Mouse (Mus musculus): Measurements from ENCODE around the gene Cdc42ep4. TPM values are rescaled to one million over a fixed set of nuclear protein-coding genes. Genes with fewer than 3 reads are reported as not detected.
A peak's percentile ranks its signal among the peaks of the same experiment; 100 is the strongest.

Cdc42ep4 gene
- total RNA-seq, 2 experiments from 2014 or later, result 35.4 to 43.3 TPM

GRCm38 (mm10) chr11:113752685-113753430 lies 1.2 kb upstream of the Cdc42ep4 start:
- no peak for DNase-seq (ENCODE audit: low spot score in 2 of 2)
- intact Hi-C loops (cut with DNase I), result loop anchor here (5.0 kb wide), 1 partner anchor 41 kb away; the partner anchor contains the start of gene Cpsf4l

DNA sequence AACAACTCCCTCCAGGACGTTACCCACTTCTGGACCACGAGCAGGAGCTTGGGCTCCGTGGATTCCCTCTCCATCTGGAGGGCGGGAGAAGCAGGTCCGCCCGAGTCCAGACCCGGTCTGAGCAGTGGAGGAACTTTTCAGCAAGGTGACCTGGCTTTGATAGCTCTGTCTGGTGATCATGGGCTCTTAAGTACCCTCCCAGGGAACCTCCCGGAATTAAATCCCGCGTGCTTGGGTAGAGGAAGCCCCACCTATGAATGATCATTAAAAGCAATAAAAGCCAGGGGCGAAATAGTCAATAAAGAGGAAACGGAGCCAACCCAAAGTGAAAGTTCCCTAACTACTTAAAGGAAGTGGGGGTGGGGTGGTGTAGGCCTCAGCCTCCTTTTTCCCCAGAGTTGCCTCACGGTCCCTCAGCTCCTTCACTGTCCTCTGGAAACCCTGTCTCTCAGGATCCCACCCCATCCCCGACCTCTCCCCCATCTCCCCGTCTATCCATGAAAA lies 529 bp upstream of the Cdc42ep4 start:
- intact Hi-C loops (cut with DNase I), result loop anchor here (5.0 kb wide), 1 partner anchor 40 kb away; the partner anchor contains the start of gene Cpsf4l
- no peak for DNase-seq (ENCODE audit: low spot score in 2 of 2)

GRCm38 (mm10) chr11:113750571-113751483 lies 854 bp downstream of the Cdc42ep4 start:
- intact Hi-C loops (cut with DNase I), result loop anchor here (2.0 to 5.0 kb wide), 2 partner anchors 39 to 60 kb away; partner anchors contain the start of gene Cpsf4l
- DNase-seq (ENCODE audit: low spot score in 2 of 2), result peak; percentile 38 to 48

- no peak for DNase-seq (ENCODE audit: low spot score in 2 of 2)
These were observed 1.8 kb downstream of the Cdc42ep4 start for GRCm38 (mm10) chr11:113749749-113750351.

DNA sequence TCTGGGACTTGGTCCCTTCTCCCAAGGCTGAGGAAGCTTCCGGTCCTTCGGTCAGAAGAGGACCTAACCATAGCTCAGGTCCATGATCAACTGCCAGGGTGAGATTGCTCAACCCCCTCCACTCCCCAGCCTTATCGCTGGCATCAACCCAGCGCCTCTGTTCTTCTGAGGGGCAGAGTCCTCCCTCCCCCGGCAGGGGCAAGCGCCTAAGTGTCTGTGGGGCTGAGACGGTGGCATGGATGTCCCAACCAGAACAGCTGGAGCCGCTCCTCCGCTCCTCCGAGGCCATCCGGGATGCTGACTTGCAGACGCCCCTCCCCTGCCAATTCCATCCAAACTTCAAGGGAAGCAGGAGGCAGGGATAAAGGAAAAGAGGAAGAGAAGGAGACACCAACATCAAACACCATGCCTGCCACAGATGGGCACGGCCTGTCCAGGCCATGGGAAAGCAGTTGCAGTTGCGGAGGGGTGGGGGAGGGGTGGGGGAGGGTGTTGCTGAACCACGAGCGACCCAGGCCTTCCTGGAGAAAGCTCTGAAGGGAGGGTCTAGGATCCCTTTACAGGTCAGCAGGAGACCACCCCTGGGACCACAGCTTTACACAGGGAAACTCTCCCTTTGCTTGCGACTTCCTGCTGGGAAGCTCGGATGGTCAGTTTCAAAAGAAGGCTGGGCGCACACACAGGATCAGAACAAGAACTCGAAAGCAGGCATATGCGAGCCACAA lies 2.7 kb downstream of the Cdc42ep4 start:
- DNase-seq (ENCODE audit: low spot score in 2 of 2), result no peak
- intact Hi-C loops (cut with DNase I), result no loop called here

More at GRCm38 (mm10) chr11:113749749-113750351, 1.8 kb downstream of the Cdc42ep4 start:
- intact Hi-C loops (cut with DNase I), result loop anchor here (2.0 to 5.0 kb wide), 2 partner anchors 38 to 61 kb away; partner anchors contain the start of gene Cpsf4l

DNA sequence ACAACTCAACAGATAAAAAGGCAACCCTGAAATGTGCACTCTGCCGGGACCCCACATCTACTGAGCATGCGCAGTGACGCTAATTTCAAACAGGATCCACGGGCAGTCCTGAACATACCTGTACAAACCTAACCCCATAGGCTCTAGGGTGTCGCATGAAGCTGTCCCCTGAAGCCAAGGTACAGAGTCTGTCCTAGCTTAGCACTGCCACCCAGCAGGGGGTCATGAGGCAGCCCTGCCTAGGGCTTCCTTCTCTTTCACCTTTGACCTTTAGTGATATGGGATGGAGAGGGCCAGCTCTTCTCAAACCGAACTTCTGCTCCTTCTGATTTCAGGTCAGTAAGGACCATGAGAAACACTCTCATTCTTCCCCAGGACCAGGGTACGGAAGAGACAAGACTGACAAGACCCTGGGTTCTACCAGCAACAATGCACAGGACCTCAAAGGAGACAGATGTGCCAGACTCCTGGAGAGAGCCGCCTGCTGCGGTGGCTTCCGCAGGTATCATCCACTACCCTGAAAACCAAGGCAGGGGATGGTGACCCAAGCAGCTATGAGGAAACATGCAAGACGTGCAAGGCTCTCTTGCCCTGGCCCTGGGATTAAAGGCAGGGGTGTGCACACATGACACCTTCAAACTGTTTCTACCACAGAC lies 3.8 kb downstream of the Cdc42ep4 start:
- no peak for DNase-seq (ENCODE audit: low spot score in 2 of 2)
- intact Hi-C loops (cut with DNase I), result no loop called here

- DNase-seq (ENCODE audit: low spot score in 2 of 2), result no peak
- intact Hi-C loops (cut with DNase I), result no loop called here
These were observed 4.6 kb downstream of the Cdc42ep4 start for GRCm38 (mm10) chr11:113747056-113747455.

DNA sequence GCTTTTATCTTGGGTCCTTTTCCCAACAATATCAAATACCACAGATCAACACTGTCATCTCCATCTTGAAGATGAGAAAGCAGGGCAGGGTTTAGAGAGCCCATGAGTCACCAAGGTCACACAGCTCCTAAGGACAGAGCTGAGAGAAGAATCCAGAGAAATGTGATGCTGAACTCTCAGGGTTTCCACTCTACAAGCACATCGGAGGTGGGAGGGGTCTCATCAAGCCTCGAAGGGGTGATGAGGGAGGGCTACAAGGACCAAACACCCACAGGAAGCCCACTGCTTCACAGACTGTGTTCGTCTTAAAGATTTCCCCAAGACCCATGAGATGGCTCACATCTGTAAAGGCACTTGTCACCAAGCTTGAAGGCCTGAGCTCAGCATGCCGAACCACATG lies 5.7 kb downstream of the Cdc42ep4 start:
- intact Hi-C loops (cut with DNase I), result no loop called here
- DNase-seq (ENCODE audit: low spot score in 2 of 2), result no peak

GRCm38 (mm10) chr11:113742998-113743397 lies 8.7 kb downstream of the Cdc42ep4 start:
- no peak for DNase-seq (ENCODE audit: low spot score in 2 of 2)
- intact Hi-C loops (cut with DNase I), result no loop called here

DNA sequence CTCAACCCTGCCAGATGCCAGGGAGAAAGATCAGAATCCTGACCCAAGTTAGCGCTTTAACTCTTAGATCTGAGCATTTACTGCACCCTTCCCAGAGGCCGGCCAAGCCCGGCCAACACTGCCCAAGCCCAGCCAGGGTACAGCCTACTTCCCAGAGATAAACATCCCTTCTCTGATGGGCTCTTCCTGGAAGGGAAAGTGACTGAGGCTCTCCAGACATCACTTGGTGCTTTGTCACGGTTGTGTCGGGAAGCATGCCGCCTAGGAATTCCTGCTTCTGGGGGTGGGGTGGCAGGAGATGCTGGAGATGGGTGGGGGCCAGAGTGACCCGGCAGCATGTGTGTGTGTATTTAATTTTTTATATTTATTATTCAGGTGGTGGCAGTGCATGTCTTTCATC lies 11.6 kb downstream of the Cdc42ep4 start:
- no peak for DNase-seq (ENCODE audit: low spot score in 2 of 2)
- intact Hi-C loops (cut with DNase I), result no loop called here

DNA sequence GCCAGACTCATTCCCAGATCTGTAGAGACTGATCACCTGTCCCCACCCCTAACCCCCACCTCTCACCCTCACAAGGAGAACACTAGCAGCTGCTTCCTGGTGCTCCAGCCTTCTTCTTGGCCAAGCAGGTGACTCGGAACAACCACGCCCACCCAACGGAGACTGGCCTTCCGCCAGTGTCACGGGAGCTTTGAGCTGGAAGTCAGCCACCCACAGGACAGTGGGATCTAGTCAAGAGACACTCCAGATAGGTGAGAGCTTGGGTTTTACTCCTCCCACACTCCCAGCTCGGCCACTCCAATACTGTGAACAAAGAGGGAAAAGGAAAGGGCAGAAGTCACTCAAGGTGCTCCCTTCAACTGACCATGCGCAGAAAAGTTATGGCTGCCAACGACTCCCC lies 12.5 kb downstream of the Cdc42ep4 start:
- intact Hi-C loops (cut with DNase I), result no loop called here
- DNase-seq (ENCODE audit: low spot score in 2 of 2), result no peak

DNA sequence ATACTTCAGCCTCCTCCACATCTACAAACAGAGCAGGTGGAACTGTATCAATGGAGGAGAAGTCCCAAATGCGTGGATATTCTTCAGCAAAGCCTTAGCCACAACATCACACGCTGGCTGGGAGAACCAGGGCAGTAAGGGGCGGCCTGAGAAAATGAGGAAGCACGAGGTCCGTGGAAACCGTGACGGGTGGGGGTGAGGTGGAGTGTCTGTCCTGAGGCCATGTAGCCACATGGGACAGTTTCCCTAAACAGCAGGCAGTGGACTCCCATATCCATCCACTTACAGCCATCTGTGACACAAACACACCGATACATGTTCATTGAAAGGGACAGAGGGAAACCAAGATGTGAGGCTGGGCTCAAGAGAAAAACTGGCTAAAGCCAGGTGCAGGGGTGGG lies 13.8 kb downstream of the Cdc42ep4 start:
- intact Hi-C loops (cut with DNase I), result no loop called here
- DNase-seq (ENCODE audit: low spot score in 2 of 2), result no peak

DNA sequence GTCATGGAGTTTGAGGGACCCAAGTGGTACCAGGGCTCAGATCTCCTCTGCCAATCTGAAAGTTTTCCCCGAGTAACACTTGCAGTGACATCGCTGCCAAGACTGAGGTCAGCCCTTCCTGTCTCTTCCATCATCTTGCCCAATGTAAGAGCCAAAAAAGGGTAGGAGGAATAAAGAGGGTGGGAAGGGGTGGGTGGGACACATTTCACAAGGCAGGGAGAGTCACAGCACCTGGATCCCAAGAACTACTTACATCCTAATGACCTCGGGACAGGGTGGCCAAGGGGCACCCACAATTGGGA lies 14.2 kb downstream of the Cdc42ep4 start:
- intact Hi-C loops (cut with DNase I), result no loop called here
- DNase-seq (ENCODE audit: low spot score in 2 of 2), result no peak

DNA sequence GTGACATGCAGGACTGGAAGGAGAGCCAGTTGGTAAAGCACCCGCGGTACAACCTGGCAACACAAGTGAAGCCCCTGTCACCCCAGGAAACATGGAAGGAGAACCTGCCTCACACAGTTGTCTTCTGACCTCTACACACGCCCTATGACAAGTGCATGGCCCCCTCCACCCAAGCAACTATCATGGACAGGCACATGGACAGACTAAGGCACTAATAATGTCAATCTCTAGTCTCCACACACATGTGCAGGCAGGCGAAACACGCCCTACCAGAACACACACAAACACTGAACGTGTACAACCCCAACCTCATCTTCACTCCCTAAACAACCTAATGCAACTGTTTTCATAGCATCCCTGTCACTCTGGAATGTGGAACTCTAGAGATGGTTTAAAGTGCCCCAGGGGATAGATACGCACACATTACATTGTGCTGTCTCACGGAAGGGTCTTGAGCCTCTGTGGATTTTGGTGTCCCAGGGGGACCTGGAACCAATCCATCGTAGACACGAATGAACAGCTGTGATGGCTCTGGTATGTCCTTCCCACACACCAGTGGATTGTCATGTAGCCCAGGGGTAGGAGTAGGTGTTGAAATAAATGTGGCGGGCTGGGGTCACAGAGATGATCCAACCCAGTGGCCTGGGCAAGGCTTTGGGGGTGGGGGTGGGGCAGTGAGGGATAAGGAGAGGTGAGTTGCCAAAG lies 14.7 kb downstream of the Cdc42ep4 start:
- intact Hi-C loops (cut with DNase I), result no loop called here
- DNase-seq (ENCODE audit: low spot score in 2 of 2), result no peak

DNA sequence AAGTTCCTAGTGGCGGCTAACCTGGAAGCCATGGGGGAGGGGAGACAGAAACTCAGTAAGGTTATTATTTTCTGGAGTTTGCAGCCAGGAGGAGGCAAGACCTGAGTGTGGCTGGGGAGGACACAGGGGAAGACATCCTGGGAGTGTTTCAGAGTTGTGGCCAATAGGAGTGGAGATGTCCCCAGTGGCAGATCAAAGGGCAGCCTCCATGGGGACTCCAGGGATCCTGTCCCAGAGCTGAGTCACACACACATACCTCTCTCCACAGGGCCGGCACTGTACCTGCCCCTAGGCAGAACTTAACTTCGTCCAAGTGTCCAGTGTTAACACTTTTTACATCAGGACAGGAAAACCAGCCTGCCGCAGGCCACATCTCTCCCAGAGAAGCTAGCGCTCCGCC lies 16.5 kb downstream of the Cdc42ep4 start:
- no peak for DNase-seq (ENCODE audit: low spot score in 2 of 2)
- intact Hi-C loops (cut with DNase I), result no loop called here

DNA sequence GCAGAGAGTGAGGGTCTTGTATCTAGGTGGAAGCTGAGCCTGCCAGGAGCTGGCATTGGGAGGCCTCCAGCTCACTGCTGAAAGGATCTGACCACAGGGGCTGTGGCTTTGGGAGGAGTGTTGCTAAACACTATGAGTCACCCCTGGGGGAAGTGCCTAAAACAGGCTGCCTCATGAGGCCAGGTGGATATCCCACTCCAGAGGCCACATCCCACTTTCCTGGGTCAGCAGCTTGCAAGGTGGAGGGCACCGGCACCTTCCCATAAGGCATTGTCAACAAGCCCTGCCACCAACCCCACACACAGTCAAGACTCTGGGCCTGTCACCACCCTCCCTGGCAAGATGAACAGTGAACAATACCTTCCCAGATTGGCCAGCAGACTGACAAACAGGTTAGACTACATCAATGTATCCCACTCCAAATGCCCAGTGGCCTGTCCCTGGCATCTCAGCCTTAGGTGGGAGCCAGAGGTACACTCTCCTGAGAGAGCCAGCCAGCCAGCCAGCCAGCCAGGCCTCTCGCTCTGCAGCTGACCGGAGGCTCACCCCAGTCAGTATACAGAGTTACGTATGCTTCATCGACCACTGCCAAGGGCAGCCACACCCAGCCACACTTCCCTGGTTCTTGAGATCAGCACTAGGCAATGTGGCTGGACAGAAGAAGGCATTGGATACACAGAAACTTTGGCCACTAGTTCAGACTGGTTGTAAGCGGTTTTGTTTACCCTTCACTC lies 17.9 kb downstream of the Cdc42ep4 start:
- intact Hi-C loops (cut with DNase I), result no loop called here

GRCm38 (mm10) chr11:113731945-113732612 lies 19.6 kb downstream of the Cdc42ep4 start:
- no peak for DNase-seq (ENCODE audit: low spot score in 2 of 2)
- intact Hi-C loops (cut with DNase I), result no loop called here

More for the DNA sequence above, 17.9 kb downstream of the Cdc42ep4 start:
- DNase-seq (ENCODE audit: low spot score in 2 of 2), result no peak
